Mouse (Mus musculus): ENCODE results near the gene Olfr1259. TPM values are rescaled to one million over a fixed set of nuclear protein-coding genes. Genes with fewer than 3 reads are reported as not detected.
"Not testable (repeated sequence)": the region's sequence is repeated elsewhere in the genome, so short reads cannot be mapped to it uniquely, and the experiment has no call there.

Olfr1259 gene
- not detected in 2 replicates for total RNA-seq (2014; rRNA removed)
- not detected in 2 replicates for polyA plus RNA-seq (2015; fragmentation: Nextera tagmentation; extraction: Ambion mirVana)

- no peak within 1 kb of the TSS for H3K4me2 ChIP-seq (ENCODE audit: low read depth, low read length)
- 85% methylated on average over 5 of the region's 5 CpGs for WGBS
These were observed at the start of gene Olfr1259 for GRCm38 (mm10) chr2:89948564-89948963. Olfr1259 (minus strand) TSS chr2:89948664.

GRCm38 (mm10) chr2:89990921-89991320, 42.5 kb upstream of the Olfr1259 start, which contains the start of gene Olfr1261:
Olfr1261 (plus strand) TSS chr2:89991221.
- ATAC-seq (no peak), DNase-seq (ENCODE audit: low spot score) (no peak)
- no peak for TF ChIP-seq CTCF (IDR thresholded peaks at IDR 0.05; ENCODE audit: low read depth)
- Histone ChIP-seq H3K4me2 (ENCODE audit: low read depth, low read length) (no peak within 1 kb of the TSS), H3K27me3 (ENCODE audit: insufficient read depth, low read length) (no peaks in the 10 kb centered on the region), H3K4me3 (ENCODE audit: low read length) (no peak within 1 kb of the TSS), H3K9ac (replicated peaks; ENCODE audit: low read length) (no peak within 1 kb of the TSS), H3K27ac (no peak within 1 kb of the TSS), H3K4me1 (ENCODE audit: insufficient read depth, low read length) (no peaks in the 10 kb centered on the region), H3K36me3 (ENCODE audit: insufficient read depth, low read length) (no peaks in the 10 kb centered on the region), H3K9me3 (ENCODE audit: low read length) (no peaks in the 10 kb centered on the region)

More at GRCm38 (mm10) chr2:89948564-89948963, at the start of gene Olfr1259:
- no peak for DNase-seq (ENCODE audit: low spot score)
- Histone ChIP-seq H3K27ac (no peak within 1 kb of the TSS), H3K9ac (replicated peaks; ENCODE audit: low read length) (no peak within 1 kb of the TSS), H3K4me3 (ENCODE audit: low read length) (no peak within 1 kb of the TSS), H3K4me1 (ENCODE audit: insufficient read depth, low read length) (no peaks in the 10 kb centered on the region), H3K27me3 (ENCODE audit: insufficient read depth, low read length) (no peaks in the 10 kb centered on the region), H3K9me3 (ENCODE audit: low read length) (no peaks in the 10 kb centered on the region), H3K36me3 (ENCODE audit: insufficient read depth, low read length) (no peaks in the 10 kb centered on the region)
- TF ChIP-seq CTCF (IDR thresholded peaks at IDR 0.05; ENCODE audit: low read depth) = no peak
- no peak for ATAC-seq

- Histone ChIP-seq H3K4me3 (ENCODE audit: low read length) (no peak overlapping the region), H3K4me2 (ENCODE audit: low read depth, low read length) (no peak overlapping the region), H3K36me3 (ENCODE audit: insufficient read depth, low read length) (no peaks in the 10 kb centered on the region), H3K27me3 (ENCODE audit: insufficient read depth, low read length) (no peaks in the 10 kb centered on the region), H3K27ac (no peak overlapping the region), H3K9me3 (ENCODE audit: low read length) (no peaks in the 10 kb centered on the region), H3K4me1 (ENCODE audit: insufficient read depth, low read length) (no peaks in the 10 kb centered on the region), H3K9ac (replicated peaks; ENCODE audit: low read length) (no peak overlapping the region)
- ATAC-seq (no peak), DNase-seq (ENCODE audit: low spot score) (no peak)
- WGBS = 83% methylated on average over 2 of the region's 2 CpGs
- no peak for TF ChIP-seq CTCF (IDR thresholded peaks at IDR 0.05; ENCODE audit: low read depth)
These were observed 29.2 kb upstream of the Olfr1259 start for GRCm38 (mm10) chr2:89977709-89978108.

- TF ChIP-seq CTCF (IDR thresholded peaks at IDR 0.05; ENCODE audit: low read depth) = no peak
- no peak within 1 kb of the TSS for H3K27ac ChIP-seq
- H3K36me3 ChIP-seq (ENCODE audit: insufficient read depth, low read length) = no peaks in the 10 kb centered on the region
- DNase-seq (ENCODE audit: low spot score) (peak; percentile 13), ATAC-seq (no peak)
- H3K9me3 ChIP-seq (ENCODE audit: low read length) = no peaks in the 10 kb centered on the region
- WGBS = 45% methylated on average over 2 of the region's 2 CpGs
- H3K4me2 ChIP-seq (ENCODE audit: low read depth, low read length) = no peak within 1 kb of the TSS
- no peaks in the 10 kb centered on the region for H3K27me3 ChIP-seq (ENCODE audit: insufficient read depth, low read length)
- H3K4me1 ChIP-seq (ENCODE audit: insufficient read depth, low read length) = no peaks in the 10 kb centered on the region
- H3K9ac ChIP-seq (replicated peaks; ENCODE audit: low read length) = no peak within 1 kb of the TSS
- no peak within 1 kb of the TSS for H3K4me3 ChIP-seq (ENCODE audit: low read length)
These were observed 25.7 kb upstream of the Olfr1259 start, which contains the start of gene Olfr1260 for GRCm38 (mm10) chr2:89974184-89974583. Olfr1260 (plus strand) TSS chr2:89974340.

- ATAC-seq = no peak
- Histone ChIP-seq H3K9ac (replicated peaks; ENCODE audit: low read length) (no peak within 1 kb of the TSS), H3K9me3 (ENCODE audit: low read length) (no peaks in the 10 kb centered on the region), H3K36me3 (ENCODE audit: insufficient read depth, low read length) (no peaks in the 10 kb centered on the region), H3K4me1 (ENCODE audit: insufficient read depth, low read length) (no peaks in the 10 kb centered on the region), H3K27me3 (ENCODE audit: insufficient read depth, low read length) (no peaks in the 10 kb centered on the region), H3K4me2 (ENCODE audit: low read depth, low read length) (no peak within 1 kb of the TSS), H3K4me3 (ENCODE audit: low read length) (no peak within 1 kb of the TSS), H3K27ac (no peak within 1 kb of the TSS)
- no peak for DNase-seq (ENCODE audit: low spot score)
- TF ChIP-seq CTCF (IDR thresholded peaks at IDR 0.05; ENCODE audit: low read depth) = no peak
These were observed 21.5 kb downstream of the Olfr1259 start, which contains the start of gene Olfr1258 for GRCm38 (mm10) chr2:89927009-89927408. Olfr1258 (plus strand) TSS chr2:89927309.

- not testable (repeated sequence) for H3K4me2 ChIP-seq (ENCODE audit: low read depth, low read length); H3K9me3 ChIP-seq (ENCODE audit: low read length); H3K4me1 ChIP-seq (ENCODE audit: insufficient read depth, low read length); ATAC-seq; H3K27ac ChIP-seq; H3K9ac ChIP-seq (replicated peaks; ENCODE audit: low read length); DNase-seq (ENCODE audit: low spot score); H3K27me3 ChIP-seq (ENCODE audit: insufficient read depth, low read length); H3K36me3 ChIP-seq (ENCODE audit: insufficient read depth, low read length); H3K4me3 ChIP-seq (ENCODE audit: low read length)
- 93% methylated on average over 9 of the region's 9 CpGs for WGBS
These were observed 35.8 kb downstream of the Olfr1259 start for GRCm38 (mm10) chr2:89912616-89913015.

Other genes with a start within 250 kb of the Olfr1259 start
- not detected in 2 replicates for gene Olfr1252, start 223.7 kb downstream of the Olfr1259 start, total RNA-seq (2014; rRNA removed)
- not detected in 2 replicates for gene Olfr1252, start 223.7 kb downstream of the Olfr1259 start, polyA plus RNA-seq (2015; fragmentation: Nextera tagmentation; extraction: Ambion mirVana)
- not detected in 2 replicates for gene Olfr1253, start 191.6 kb downstream of the Olfr1259 start, total RNA-seq (2014; rRNA removed)
- gene Olfr1253, start 191.6 kb downstream of the Olfr1259 start, polyA plus RNA-seq (2015; fragmentation: Nextera tagmentation; extraction: Ambion mirVana) = not detected in 2 replicates
- not detected in 2 replicates for gene Olfr1254, start 155.0 kb downstream of the Olfr1259 start, total RNA-seq (2014; rRNA removed)
- not detected in 2 replicates for gene Olfr1254, start 155.0 kb downstream of the Olfr1259 start, polyA plus RNA-seq (2015; fragmentation: Nextera tagmentation; extraction: Ambion mirVana)
- not detected in 2 replicates for gene Olfr1255, start 136.6 kb downstream of the Olfr1259 start, total RNA-seq (2014; rRNA removed)
- not detected in 2 replicates for gene Olfr1255, start 136.6 kb downstream of the Olfr1259 start, polyA plus RNA-seq (2015; fragmentation: Nextera tagmentation; extraction: Ambion mirVana)
- gene Olfr1256, start 107.1 kb downstream of the Olfr1259 start, total RNA-seq (2014; rRNA removed) = 0.05 TPM in 1 of 2 replicates, not detected in the other
- not detected in 2 replicates for gene Olfr1256, start 107.1 kb downstream of the Olfr1259 start, polyA plus RNA-seq (2015; fragmentation: Nextera tagmentation; extraction: Ambion mirVana)
- 0.37 TPM in 1 of 2 replicates, not detected in the other for gene Olfr48, start 100.5 kb downstream of the Olfr1259 start, total RNA-seq (2014; rRNA removed)
- gene Olfr48, start 100.5 kb downstream of the Olfr1259 start, polyA plus RNA-seq (2015; fragmentation: Nextera tagmentation; extraction: Ambion mirVana) = 0.15 and 0.30 TPM in 2 replicates
- gene Olfr1257, start 70.2 kb downstream of the Olfr1259 start, total RNA-seq (2014; rRNA removed) = not detected in 2 replicates
- not detected in 2 replicates for gene Olfr1257, start 70.2 kb downstream of the Olfr1259 start, polyA plus RNA-seq (2015; fragmentation: Nextera tagmentation; extraction: Ambion mirVana)
- gene Olfr1258, start 21.4 kb downstream of the Olfr1259 start, total RNA-seq (2014; rRNA removed) = not detected in 2 replicates
- gene Olfr1258, start 21.4 kb downstream of the Olfr1259 start, polyA plus RNA-seq (2015; fragmentation: Nextera tagmentation; extraction: Ambion mirVana) = not detected in 2 replicates
- not detected in 2 replicates for gene Olfr1260, start 25.7 kb upstream of the Olfr1259 start, total RNA-seq (2014; rRNA removed)
- not detected in 2 replicates for gene Olfr1260, start 25.7 kb upstream of the Olfr1259 start, polyA plus RNA-seq (2015; fragmentation: Nextera tagmentation; extraction: Ambion mirVana)
- gene Olfr1261, start 42.6 kb upstream of the Olfr1259 start, total RNA-seq (2014; rRNA removed) = not detected in 2 replicates
- gene Olfr1261, start 42.6 kb upstream of the Olfr1259 start, polyA plus RNA-seq (2015; fragmentation: Nextera tagmentation; extraction: Ambion mirVana) = not detected in 2 replicates
- not detected in 2 replicates for gene Olfr1262, start 51.5 kb upstream of the Olfr1259 start, total RNA-seq (2014; rRNA removed)
- not detected in 2 replicates for gene Olfr1262, start 51.5 kb upstream of the Olfr1259 start, polyA plus RNA-seq (2015; fragmentation: Nextera tagmentation; extraction: Ambion mirVana)
- gene Olfr1263, start 63.5 kb upstream of the Olfr1259 start, total RNA-seq (2014; rRNA removed) = not detected in 2 replicates
- not detected in 2 replicates for gene Olfr1263, start 63.5 kb upstream of the Olfr1259 start, polyA plus RNA-seq (2015; fragmentation: Nextera tagmentation; extraction: Ambion mirVana)
- gene Olfr1264, start 76.9 kb upstream of the Olfr1259 start, total RNA-seq (2014; rRNA removed) = not detected in 2 replicates
- not detected in 2 replicates for gene Olfr1264, start 76.9 kb upstream of the Olfr1259 start, polyA plus RNA-seq (2015; fragmentation: Nextera tagmentation; extraction: Ambion mirVana)
- gene Olfr1265, start 86.7 kb upstream of the Olfr1259 start, total RNA-seq (2014; rRNA removed) = not detected in 2 replicates
- not detected in 2 replicates for gene Olfr1265, start 86.7 kb upstream of the Olfr1259 start, polyA plus RNA-seq (2015; fragmentation: Nextera tagmentation; extraction: Ambion mirVana)
- gene Olfr140, start 114.9 kb upstream of the Olfr1259 start, total RNA-seq (2014; rRNA removed) = not detected in 2 replicates
- not detected in 2 replicates for gene Olfr140, start 114.9 kb upstream of the Olfr1259 start, polyA plus RNA-seq (2015; fragmentation: Nextera tagmentation; extraction: Ambion mirVana)
- gene Olfr1269, start 172.7 kb upstream of the Olfr1259 start, total RNA-seq (2014; rRNA removed) = not detected in 2 replicates
- not detected in 2 replicates for gene Olfr1269, start 172.7 kb upstream of the Olfr1259 start, polyA plus RNA-seq (2015; fragmentation: Nextera tagmentation; extraction: Ambion mirVana)
- not detected in 2 replicates for gene Olfr32, start 193.6 kb upstream of the Olfr1259 start, total RNA-seq (2014; rRNA removed)
- gene Olfr32, start 193.6 kb upstream of the Olfr1259 start, polyA plus RNA-seq (2015; fragmentation: Nextera tagmentation; extraction: Ambion mirVana) = not detected in 2 replicates
- gene Olfr1270, start 204.4 kb upstream of the Olfr1259 start, total RNA-seq (2014; rRNA removed) = not detected in 2 replicates
- gene Olfr1270, start 204.4 kb upstream of the Olfr1259 start, polyA plus RNA-seq (2015; fragmentation: Nextera tagmentation; extraction: Ambion mirVana) = not detected in 2 replicates